In the genomic region with DNA sequence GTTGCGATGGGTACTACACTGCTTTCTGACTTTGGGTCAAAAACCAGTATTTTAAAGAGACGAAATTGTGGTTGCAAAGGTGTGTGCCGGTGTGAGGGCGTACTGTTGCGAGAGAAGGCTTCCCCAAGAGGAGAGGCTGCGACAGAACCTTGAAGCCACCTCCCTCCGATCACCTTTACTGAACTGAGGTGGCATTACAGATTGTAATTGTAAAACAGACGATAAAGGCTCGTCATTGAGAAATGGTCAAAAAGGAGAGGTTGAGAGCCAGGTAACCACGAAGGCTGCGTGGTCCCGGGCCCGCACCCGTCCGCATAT, we compare ENCODE assay signal across 8 mouse cellular contexts. TPM values are rescaled to one million over a fixed set of nuclear protein-coding genes. Genes with fewer than 3 reads are reported as not detected.
DNase-seq lines count a peak whose midpoint lies in the region; ATAC-seq and TF ChIP-seq lines count a peak whose summit lies in the region.

No protein-coding gene starts in this region.

- ATAC-seq in forebrain, embryonic 13.5 days, result no peak
- ATAC-seq in liver, embryonic 15.5 days (ENCODE audit: insufficient read depth), result peak; percentile 14; the same call in 1 of the 2 replicates

- TF ChIP-seq CTCF in kidney, adult 2 months (conservative IDR thresholded peaks at IDR 0.05; ENCODE audit: insufficient read depth, insufficient read length, low read depth, low read length), result no peak
- no peak for TF ChIP-seq CTCF in MEL (IDR thresholded peaks at IDR 0.05 in 2 of 3, conservative IDR thresholded peaks at IDR 0.05 in 1 of 3; ENCODE audit: control insufficient read depth in 1 of 3, insufficient read depth in 1 of 3, low read depth in 2 of 3, low read length in 3 of 3, poor library complexity in 1 of 3, severe bottlenecking in 1 of 3)

- peaks cover 4% of the 10 kb centered on the region; the same call in 1 of the 2 replicates for H3K4me1 ChIP-seq in kidney, adult 2 months (ENCODE audit: control insufficient read depth, insufficient read depth, low read length)
- peaks cover 6 to 9% of the 10 kb centered on the region in 2 experiments; a peak in 2 of 4 replicates for H3K4me1 ChIP-seq in MEL (ENCODE audit: control insufficient read depth in 1 of 2, insufficient read depth in 2 of 2, low read length in 2 of 2)
- H3K4me1 ChIP-seq in forebrain, embryonic 13.5 days, result peaks cover 20% of the 10 kb centered on the region
- H3K4me1 ChIP-seq in liver, embryonic 15.5 days (replicated peaks), result peaks cover 19% of the 10 kb centered on the region

- peaks cover 1% of the 10 kb centered on the region; the same call in 1 of the 2 replicates for H3K36me3 ChIP-seq in kidney, adult 2 months (ENCODE audit: control insufficient read depth, insufficient read depth, low read length)
- peaks cover 0 to 23% of the 10 kb centered on the region in 2 experiments; a peak in 3 of 4 replicates for H3K36me3 ChIP-seq in MEL (ENCODE audit: control insufficient read depth in 1 of 2, insufficient read depth in 2 of 2, low read length in 2 of 2)
- H3K36me3 ChIP-seq in forebrain, embryonic 13.5 days (ENCODE audit: poor library complexity, severe bottlenecking), result no peaks in the 10 kb centered on the region
- no peaks in the 10 kb centered on the region for H3K36me3 ChIP-seq in liver, embryonic 15.5 days (replicated peaks)

- intact Hi-C loops in left cerebral cortex, postnatal 36 days (cut with DNase I), result loop anchor here (2.0 kb wide), 1 partner anchor 43 kb away; no protein-coding TSS in a partner anchor

- no peak for TF ChIP-seq POLR2A in kidney, adult 2 months (IDR thresholded peaks at IDR 0.05; ENCODE audit: low read depth, low read length)
- no peak for TF ChIP-seq POLR2A in MEL (IDR thresholded peaks at IDR 0.05; ENCODE audit: control insufficient read depth in 1 of 2, insufficient read depth in 1 of 2, low read depth in 1 of 2, low read length in 2 of 2, poor library complexity in 1 of 2)

- peak overlapping the region; percentile 78 for H3K9ac ChIP-seq in MEL (ENCODE audit: control insufficient read depth, low read depth, low read length, poor library complexity, severe bottlenecking)
- H3K9ac ChIP-seq in forebrain, embryonic 13.5 days, result peak overlapping the region; percentile 84
- H3K9ac ChIP-seq in liver, embryonic 15.5 days, result peak overlapping the region; percentile 88

- H3K9me3 ChIP-seq in MEL (replicated peaks; ENCODE audit: insufficient read depth, low read length), result no peaks in the 10 kb centered on the region
- no peaks in the 10 kb centered on the region for H3K9me3 ChIP-seq in forebrain, embryonic 13.5 days (replicated peaks)
- H3K9me3 ChIP-seq in liver, embryonic 15.5 days (replicated peaks), result no peaks in the 10 kb centered on the region

- 1% methylated on average over 15 of the region's 15 CpGs for WGBS in kidney, adult 2 months
- 3% methylated on average over 15 of the region's 15 CpGs for WGBS in forebrain, embryonic 13.5 days
- WGBS in liver, embryonic 15.5 days (ENCODE audit: insufficient replicate concordance), result under 1% methylated on average over 15 of the region's 15 CpGs

- H3K27me3 ChIP-seq in kidney, adult 2 months (replicated peaks; ENCODE audit: control insufficient read depth, insufficient read depth, low read length), result no peaks in the 10 kb centered on the region
- H3K27me3 ChIP-seq in MEL (ENCODE audit: control insufficient read depth in 1 of 2, insufficient read depth in 2 of 2, low read length in 2 of 2), result no peaks in the 10 kb centered on the region
- H3K27me3 ChIP-seq in forebrain, embryonic 13.5 days, result no peaks in the 10 kb centered on the region
- H3K27me3 ChIP-seq in liver, embryonic 15.5 days, result no peaks in the 10 kb centered on the region

- peaks cover 9% of the 10 kb centered on the region; the same call in 1 of the 2 replicates for H3K79me2 ChIP-seq in MEL (ENCODE audit: control insufficient read depth, insufficient read depth, low read length, poor library complexity)

- no peak for DNase-seq in kidney, adult 2 months
- DNase-seq in kidney, adult 18-20 months, result no peak
- peak; percentile 66 for DNase-seq in MEL (ENCODE audit: low read depth, low spot score)
- DNase-seq in adrenal gland, postnatal 10 days, result no peak
- no peak for DNase-seq in left cerebral cortex, adult 11 months (ENCODE audit: low spot score)
- DNase-seq in left cerebral cortex, postnatal 36 days (ENCODE audit: low spot score in 2 of 2), result no peak

- peak overlapping the region; percentile 71 for H3K27ac ChIP-seq in kidney, adult 2 months (ENCODE audit: insufficient read depth, low read depth, low read length)
- H3K27ac ChIP-seq in MEL (ENCODE audit: control insufficient read depth, low read depth, low read length), result peak overlapping the region; percentile 64
- H3K27ac ChIP-seq in forebrain, embryonic 13.5 days, result peak overlapping the region; percentile 83
- H3K27ac ChIP-seq in liver, embryonic 15.5 days (replicated peaks), result peak overlapping the region; percentile 93

- peak overlapping the region; percentile 92 for H3K4me3 ChIP-seq in kidney, adult 2 months (ENCODE audit: insufficient read depth, low read depth, low read length)
- peak overlapping the region; percentile 65 to 79 for H3K4me3 ChIP-seq in MEL (ENCODE audit: control insufficient read depth in 1 of 2, insufficient read depth in 1 of 2, low read depth in 2 of 2, low read length in 2 of 2)
- peak overlapping the region; percentile 71 for H3K4me3 ChIP-seq in forebrain, embryonic 13.5 days
- H3K4me3 ChIP-seq in liver, embryonic 15.5 days (replicated peaks), result peak overlapping the region; percentile 92

- no peak for TF ChIP-seq RAD21 in MEL (IDR thresholded peaks at IDR 0.05; ENCODE audit: low read depth, low read length)

- H3K4me2 ChIP-seq in forebrain, embryonic 13.5 days, result peak overlapping the region; percentile 93
- peak overlapping the region; percentile 97 for H3K4me2 ChIP-seq in liver, embryonic 15.5 days

- no peak for TF ChIP-seq EP300 in MEL (IDR thresholded peaks at IDR 0.05; ENCODE audit: low read depth in 1 of 2, low read length in 2 of 2)

TF ChIP-seq in MEL, 35 proteins besides CTCF, POLR2A, EP300 and RAD21:
- TF ChIP-seq CHD1 (IDR thresholded peaks at IDR 0.05; ENCODE audit: low read depth, low read length) (no peak), MYB (IDR thresholded peaks at IDR 0.05; ENCODE audit: low read depth, low read length) (no peak), RCOR1 (IDR thresholded peaks at IDR 0.05; ENCODE audit: low read depth, low read length) (no peak), JUND (IDR thresholded peaks at IDR 0.05; ENCODE audit: low read depth, low read length) (no peak), ZNF384 (IDR thresholded peaks at IDR 0.05; ENCODE audit: low read depth, low read length) (no peak), ELF1 (IDR thresholded peaks at IDR 0.05; ENCODE audit: low read depth, low read length) (no peak), KAT2A (conservative IDR thresholded peaks at IDR 0.05; ENCODE audit: low read depth, low read length) (no peak), ZMIZ1 (IDR thresholded peaks at IDR 0.05; ENCODE audit: low read depth, low read length) (no peak), ZKSCAN1 (IDR thresholded peaks at IDR 0.05; ENCODE audit: low read depth, low read length) (no peak)

RNA-seq across cellular contexts. Expression of gene Snx14, which starts 0.6 kb away (rescaled TPM):
- 12.7 and 15.8 TPM in 2 replicates for polyA plus RNA-seq in kidney, adult 2 months (2012; rRNA removed)
- 11.1 and 12.7 TPM in 2 replicates for total RNA-seq in MEL (2012; rRNA removed)
- polyA plus RNA-seq in MEL (2012; ENCODE audit: insufficient read depth in 1 of 2, insufficient read length in 2 of 2, low read depth in 1 of 2, low replicate concordance in 2 of 2, missing spikeins in 1 of 2), result 10 to 100 TPM; 16.9 to 83.1 TPM
- 21.6 and 23.4 TPM in 2 replicates for polyA plus RNA-seq in forebrain, embryonic 13.5 days (2015; fragmentation: Nextera tagmentation; extraction: Ambion mirVana)
- polyA plus RNA-seq in liver, embryonic 15.5 days (2015; fragmentation: Nextera tagmentation; extraction: Ambion mirVana), result 9.7 and 11.0 TPM in 2 replicates
- 10 to 100 TPM; 41.8 to 54.5 TPM for total RNA-seq in adrenal gland, postnatal 10 days (2021)
- total RNA-seq in left cerebral cortex, postnatal 36 days (2021), result 10 to 100 TPM; 47.2 to 59.6 TPM

RNA-seq across cellular contexts. Expression of gene Gm20537, which starts 18.2 kb away (rescaled TPM):
- polyA plus RNA-seq in kidney, adult 2 months (2012; rRNA removed), result 0.41 and 0.75 TPM in 2 replicates
- total RNA-seq in MEL (2012; rRNA removed), result 0.46 TPM in 1 of 2 replicates, not detected in the other
- polyA plus RNA-seq in MEL (2012; ENCODE audit: insufficient read depth in 1 of 2, insufficient read length in 2 of 2, low read depth in 1 of 2, low replicate concordance in 2 of 2, missing spikeins in 1 of 2), result 10 to 100 TPM in 1 of 2 experiments, not detected in 1; 18.2 TPM
- 0.67 and 0.88 TPM in 2 replicates for polyA plus RNA-seq in forebrain, embryonic 13.5 days (2015; fragmentation: Nextera tagmentation; extraction: Ambion mirVana)
- polyA plus RNA-seq in liver, embryonic 15.5 days (2015; fragmentation: Nextera tagmentation; extraction: Ambion mirVana), result 0.18 and 0.35 TPM in 2 replicates
- 1 to 10 TPM in 1 of 2 experiments, not detected in 1; 1.0 TPM for total RNA-seq in adrenal gland, postnatal 10 days (2021)
- under 1 TPM in 1 of 2 experiments, not detected in 1; 0.86 TPM for total RNA-seq in left cerebral cortex, postnatal 36 days (2021)

RNA-seq across cellular contexts. Expression of gene Syncrip, which starts 44.2 kb away (rescaled TPM):
- polyA plus RNA-seq in kidney, adult 2 months (2012; rRNA removed), result 3.1 and 7.2 TPM in 2 replicates
- 153 and 156 TPM in 2 replicates for total RNA-seq in MEL (2012; rRNA removed)
- 100 to 1,000 TPM; 125 to 162 TPM for polyA plus RNA-seq in MEL (2012; ENCODE audit: insufficient read depth in 1 of 2, insufficient read length in 2 of 2, low read depth in 1 of 2, low replicate concordance in 2 of 2, missing spikeins in 1 of 2)
- polyA plus RNA-seq in forebrain, embryonic 13.5 days (2015; fragmentation: Nextera tagmentation; extraction: Ambion mirVana), result 128 and 131 TPM in 2 replicates
- 28.9 and 33.1 TPM in 2 replicates for polyA plus RNA-seq in liver, embryonic 15.5 days (2015; fragmentation: Nextera tagmentation; extraction: Ambion mirVana)
- total RNA-seq in adrenal gland, postnatal 10 days (2021), result 10 to 100 TPM; 92.6 to 93.0 TPM
- total RNA-seq in left cerebral cortex, postnatal 36 days (2021), result 10 to 100 TPM; 58.2 to 67.8 TPM
